In genomic region chr15:10746303-10747051, GRCm38 (mm10) we compare ENCODE assay signal across 14 mouse cellular contexts. TPM values are rescaled to one million over a fixed set of nuclear protein-coding genes. Genes with fewer than 3 reads are reported as not detected.
DNase-seq lines count a peak whose midpoint lies in the region; ATAC-seq and TF ChIP-seq lines count a peak whose summit lies in the region.
"Had no signal": no experiment of that assay in that cellular context is flagged by ENCODE, and none has a peak within 500 bp of the region (broad histone marks: within the 10 kb centered on the region; RNA-seq: fewer than 3 reads in every experiment).

No protein-coding gene starts in this region.

- no peak overlapping the region for H3K27ac ChIP-seq in lung, embryonic 14.5 days (ENCODE audit: low read depth)
- peak overlapping the region; percentile 75 for H3K27ac ChIP-seq in hindbrain, embryonic 14.5 days
- peak overlapping the region; percentile 84 for H3K27ac ChIP-seq in neural tube, embryonic 11.5 days (ENCODE audit: low read depth, low read length)
- no peak overlapping the region for H3K27ac ChIP-seq in heart, adult 2 months
- no peak overlapping the region for H3K27ac ChIP-seq in limb, embryonic 10.5 days

- WGBS in lung, embryonic 14.5 days, result 66% methylated on average over 4 of the region's 4 CpGs
- WGBS in lung, adult 2 months, result 76% methylated on average over 4 of the region's 4 CpGs
- 28% methylated on average over 4 of the region's 4 CpGs for WGBS in hindbrain, embryonic 14.5 days
- 42% methylated on average over 4 of the region's 4 CpGs for WGBS in neural tube, embryonic 11.5 days
- 66% methylated on average over 4 of the region's 4 CpGs for WGBS in heart, adult 2 months
- WGBS in limb, embryonic 10.5 days, result 75% methylated on average over 4 of the region's 4 CpGs

- no peaks in the 10 kb centered on the region for H3K79me2 ChIP-seq in heart, adult 2 months (replicated peaks; ENCODE audit: control insufficient read depth, insufficient read depth, low read length)

- intact Hi-C loops in heart, adult 2 months (cut with DNase I), result loop anchor here (10.0 kb wide), 1 partner anchor 68 kb away; no protein-coding TSS in a partner anchor

- peak; percentile 49; the same call in 1 of the 2 replicates for ATAC-seq in lung, embryonic 14.5 days (ENCODE audit: insufficient read depth)
- ATAC-seq in hindbrain, embryonic 14.5 days (ENCODE audit: low FRiP score), result peak; percentile 75
- ATAC-seq in neural tube, embryonic 11.5 days (ENCODE audit: insufficient read depth, low FRiP score, low TSS enrichment), result peak; percentile 86
- no peak for ATAC-seq in inflammation-experienced regulatory T-cells, adult 6 months
- ATAC-seq: CD4-positive, CD25-positive, alpha-beta regulatory T cell, adult 4 months had no signal

- H3K4me1 ChIP-seq in lung, embryonic 14.5 days (ENCODE audit: insufficient read depth), result no peaks in the 10 kb centered on the region; the same call in 1 of the 2 replicates
- peaks cover 20% of the 10 kb centered on the region for H3K4me1 ChIP-seq in lung, adult 2 months (ENCODE audit: control insufficient read depth, insufficient read depth, low read length)
- H3K4me1 ChIP-seq in hindbrain, embryonic 14.5 days (replicated peaks; ENCODE audit: control insufficient read depth, insufficient read depth, low read length), result peaks cover 19% of the 10 kb centered on the region
- H3K4me1 ChIP-seq in neural tube, embryonic 11.5 days (ENCODE audit: control insufficient read depth, insufficient read depth, low read length), result peaks cover 19% of the 10 kb centered on the region
- H3K4me1 ChIP-seq in heart, adult 2 months (ENCODE audit: control insufficient read depth, insufficient read depth, low read length), result peaks cover 2% of the 10 kb centered on the region
- peaks cover 14% of the 10 kb centered on the region for H3K4me1 ChIP-seq in limb, embryonic 10.5 days

- no peak overlapping the region for H3K4me3 ChIP-seq in lung, embryonic 14.5 days (ENCODE audit: low read depth, low read length)
- H3K4me3 ChIP-seq in lung, adult 2 months (replicated peaks; ENCODE audit: extremely low read depth, low read depth, low read length), result no peak overlapping the region
- H3K4me3 ChIP-seq in hindbrain, embryonic 14.5 days (replicated peaks; ENCODE audit: low read length), result no peak overlapping the region
- H3K4me3 ChIP-seq in neural tube, embryonic 11.5 days (ENCODE audit: low read depth, low read length), result no peak overlapping the region
- no peak overlapping the region for H3K4me3 ChIP-seq in heart, adult 2 months
- no peak overlapping the region for H3K4me3 ChIP-seq in limb, embryonic 10.5 days

- no peak for TF ChIP-seq CTCF in lung, embryonic 14.5 days (IDR thresholded peaks at IDR 0.05; ENCODE audit: low read depth)
- no peak for TF ChIP-seq CTCF in lung, adult 2 months (IDR thresholded peaks at IDR 0.05; ENCODE audit: insufficient read depth, low read length)
- no peak for TF ChIP-seq CTCF in heart, adult 2 months (IDR thresholded peaks at IDR 0.05)

- peak; percentile 45 for DNase-seq in lung, embryonic 14.5 days
- DNase-seq in lung, adult 2 months, result no peak
- DNase-seq in embryo, embryonic 11 days, result peak; percentile 49
- no peak for DNase-seq in hindbrain, embryonic 14.5 days (ENCODE audit: low spot score)
- DNase-seq in neural tube, embryonic 11.5 days (ENCODE audit: low spot score), result peak; percentile 50
- DNase-seq in heart, adult 2 months, result no peak
- no peak for DNase-seq in limb, embryonic 10.5 days (ENCODE audit: low spot score)
- DNase-seq: cerebellum, postnatal 25 days; heart, adult 18-20 months; kidney, adult 18-20 months; layer of hippocampus, postnatal 36 days; right cerebral cortex, postnatal 14 days had no signal

- no peak for TF ChIP-seq POLR2A in lung, adult 2 months (IDR thresholded peaks at IDR 0.05; ENCODE audit: borderline replicate concordance, extremely low read depth, low read depth, low read length)
- no peak for TF ChIP-seq POLR2A in heart, adult 2 months (IDR thresholded peaks at IDR 0.05; ENCODE audit: insufficient read depth, low read depth, low read length)

- no peak overlapping the region for H3K4me2 ChIP-seq in lung, embryonic 14.5 days
- H3K4me2 ChIP-seq in hindbrain, embryonic 14.5 days (replicated peaks), result 0 out of 2 replicates have a peak overlapping the region, but pooled peaks have one; percentile 10
- peak overlapping the region; percentile 16; the same call in 1 of the 2 replicates for H3K4me2 ChIP-seq in neural tube, embryonic 11.5 days (ENCODE audit: low read depth)

- H3K27me3 ChIP-seq in lung, embryonic 14.5 days (ENCODE audit: insufficient read depth, low read length), result no peaks in the 10 kb centered on the region
- H3K27me3 ChIP-seq in hindbrain, embryonic 14.5 days (ENCODE audit: control insufficient read depth, insufficient read depth, low read length), result no peaks in the 10 kb centered on the region
- no peaks in the 10 kb centered on the region for H3K27me3 ChIP-seq in neural tube, embryonic 11.5 days (ENCODE audit: control insufficient read depth, insufficient read depth, low read length)
- no peaks in the 10 kb centered on the region for H3K27me3 ChIP-seq in heart, adult 2 months (ENCODE audit: control insufficient read depth, insufficient read depth, low read length)
- no peaks in the 10 kb centered on the region for H3K27me3 ChIP-seq in limb, embryonic 10.5 days (ENCODE audit: low read depth, poor library complexity, severe bottlenecking)

- no peak overlapping the region for H3K9ac ChIP-seq in lung, embryonic 14.5 days
- H3K9ac ChIP-seq in hindbrain, embryonic 14.5 days, result no peak overlapping the region
- H3K9ac ChIP-seq in neural tube, embryonic 11.5 days (ENCODE audit: low read length), result no peak overlapping the region
- no peak overlapping the region for H3K9ac ChIP-seq in heart, adult 2 months (ENCODE audit: low read depth, low read length)

- no peaks in the 10 kb centered on the region for H3K9me3 ChIP-seq in lung, embryonic 14.5 days (ENCODE audit: low read depth, low read length)
- no peaks in the 10 kb centered on the region for H3K9me3 ChIP-seq in hindbrain, embryonic 14.5 days (ENCODE audit: control insufficient read depth, low read length)
- no peaks in the 10 kb centered on the region for H3K9me3 ChIP-seq in neural tube, embryonic 11.5 days (ENCODE audit: control insufficient read depth, low read length)
- H3K9me3 ChIP-seq in limb, embryonic 10.5 days (replicated peaks), result no peaks in the 10 kb centered on the region

- no peak for TF ChIP-seq EP300 in heart, adult 2 months (IDR thresholded peaks at IDR 0.05; ENCODE audit: insufficient read depth, low read depth, low read length)

- no peaks in the 10 kb centered on the region for H3K36me3 ChIP-seq in lung, embryonic 14.5 days (ENCODE audit: insufficient read depth)
- H3K36me3 ChIP-seq in hindbrain, embryonic 14.5 days (replicated peaks; ENCODE audit: control insufficient read depth, insufficient read depth), result no peaks in the 10 kb centered on the region
- H3K36me3 ChIP-seq in neural tube, embryonic 11.5 days (ENCODE audit: control insufficient read depth, insufficient read depth, low read length), result no peaks in the 10 kb centered on the region
- no peaks in the 10 kb centered on the region for H3K36me3 ChIP-seq in heart, adult 2 months (ENCODE audit: control insufficient read depth, insufficient read depth, low read length)
- H3K36me3 ChIP-seq in limb, embryonic 10.5 days, result no peaks in the 10 kb centered on the region

RNA-seq across cellular contexts. Expression of gene Rai14, which starts 32.1 kb away (rescaled TPM):
- 73.1 and 74.7 TPM in 2 replicates for polyA plus RNA-seq in lung, embryonic 14.5 days (2014; fragmentation: Nextera tagmentation; extraction: Ambion mirVana)
- polyA plus RNA-seq in lung, adult 2 months (2012; rRNA removed), result 9.4 and 14.3 TPM in 2 replicates
- 11.6 and 12.9 TPM in 2 replicates for polyA plus RNA-seq in hindbrain, embryonic 14.5 days (2014; fragmentation: Nextera tagmentation; extraction: Ambion mirVana)
- polyA plus RNA-seq in neural tube, embryonic 11.5 days (2014; fragmentation: Nextera tagmentation; extraction: Ambion mirVana), result 84.2 and 87.0 TPM in 2 replicates
- 1 to 10 TPM; 3.7 to 4.3 TPM for total RNA-seq in heart, adult 2 months (2021)
- polyA plus RNA-seq in heart, adult 2 months (2012; rRNA removed), result 1.1 and 1.5 TPM in 2 replicates
- polyA plus RNA-seq in limb, embryonic 10.5 days (2016; fragmentation: Nextera tagmentation; extraction: Ambion mirVana), result 50.5 and 64.8 TPM in 2 replicates
- polyA plus RNA-seq in inflammation-experienced regulatory T-cells, adult 6 months (2017; shearing (Covaris generic)), result 1 to 10 TPM in 2 of 3 experiments, under 1 TPM in 1; 0.56 to 6.8 (median 1.9) TPM

Comparison
In these comparisons a context has a peak if more than half of its experiments do, and no peak if none do; other contexts are left out.
1. DNase-seq: peak in lung, embryonic 14.5 days (single experiment), embryo, embryonic 11 days (single experiment) and neural tube, embryonic 11.5 days (single experiment); none in lung, adult 2 months (single experiment), hindbrain, embryonic 14.5 days (single experiment), heart, adult 2 months (0 of 2) and limb, embryonic 10.5 days (single experiment).
2. H3K27ac ChIP-seq: peak in hindbrain, embryonic 14.5 days (single experiment) and neural tube, embryonic 11.5 days (single experiment); none in lung, embryonic 14.5 days (single experiment), heart, adult 2 months (single experiment) and limb, embryonic 10.5 days (single experiment).